Mouse (Mus musculus) yolk sac, embryonic 10.5 days (tissue): ENCODE data around the gene Slc10a1.
A peak's percentile ranks its signal among the peaks of the same experiment; 100 is the strongest.

ENCODE experiments used
- DNase-seq: peaks from one replicate; pipeline ENCODE4 v3.0.0-alpha.2; 2017; ENCODE audit warnings: low spot score

Slc10a1 gene

GRCm38 (mm10) chr12:80968605-80969004 is at the start of gene Slc10a1:
Slc10a1 (minus strand) TSS chr12:80968705.
- no peak for DNase-seq

GRCm38 (mm10) chr12:81017624-81018023 is 49.1 kb upstream of the Slc10a1 start:
- DNase-seq: no peak

GRCm38 (mm10) chr12:81013496-81013895 is 45.0 kb upstream of the Slc10a1 start:
- DNase-seq: no peak

- DNase-seq: no peak
Measured at GRCm38 (mm10) chr12:81011994-81012393, 43.5 kb upstream of the Slc10a1 start.

GRCm38 (mm10) chr12:81009813-81010212 is 41.3 kb upstream of the Slc10a1 start:
- no peak for DNase-seq

- DNase-seq: no peak
Measured at GRCm38 (mm10) chr12:81002841-81003635, 34.5 kb upstream of the Slc10a1 start.

- DNase-seq: no peak
Measured at GRCm38 (mm10) chr12:81000924-81001323, 32.4 kb upstream of the Slc10a1 start.

GRCm38 (mm10) chr12:80998528-80999221 is 30.2 kb upstream of the Slc10a1 start:
- DNase-seq: no peak

GRCm38 (mm10) chr12:80997652-80998051 is 29.1 kb upstream of the Slc10a1 start:
- no peak for DNase-seq

- DNase-seq: no peak
Measured at GRCm38 (mm10) chr12:80995326-80995725, 26.8 kb upstream of the Slc10a1 start.

GRCm38 (mm10) chr12:80993773-80994172 is 25.3 kb upstream of the Slc10a1 start:
- no peak for DNase-seq

- DNase-seq: no peak
Measured at GRCm38 (mm10) chr12:80992540-80993122, 24.1 kb upstream of the Slc10a1 start.

- no peak for DNase-seq
Measured at GRCm38 (mm10) chr12:80991806-80992205, 23.3 kb upstream of the Slc10a1 start.

- no peak for DNase-seq
Measured at GRCm38 (mm10) chr12:80990901-80991445, 22.5 kb upstream of the Slc10a1 start.

GRCm38 (mm10) chr12:80988286-80988685 is 19.8 kb upstream of the Slc10a1 start:
- no peak for DNase-seq

GRCm38 (mm10) chr12:80986628-80987027 is 18.1 kb upstream of the Slc10a1 start:
- DNase-seq: no peak

- DNase-seq: no peak
Measured at GRCm38 (mm10) chr12:80983695-80984094, 15.2 kb upstream of the Slc10a1 start.

- DNase-seq: peak; percentile 40
Measured at GRCm38 (mm10) chr12:80982326-80982725, 13.8 kb upstream of the Slc10a1 start.

- no peak for DNase-seq
Measured at GRCm38 (mm10) chr12:80975939-80976671, 7.6 kb upstream of the Slc10a1 start.

- no peak for DNase-seq
Measured at GRCm38 (mm10) chr12:80971756-80972155, 3.3 kb upstream of the Slc10a1 start.

GRCm38 (mm10) chr12:80970181-80970705 is 1.7 kb upstream of the Slc10a1 start:
- DNase-seq: no peak

GRCm38 (mm10) chr12:80967918-80968317 is 587 bp downstream of the Slc10a1 start:
- no peak for DNase-seq
